Mouse (Mus musculus) lung, embryonic 14.5 days (tissue): ENCODE measurements around the gene Atxn1. TPM values are rescaled to one million over a fixed set of nuclear protein-coding genes. Genes with fewer than 3 reads are reported as not detected.
A peak's percentile ranks its signal among the peaks of the same experiment; 100 is the strongest.

Experiments
- ATAC-seq: fragments of 200-750 bp; cut with Nextera tagmentation; 2 replicates; pipeline ENCODE4 v1.8.0; 2017; ENCODE audit warnings: mild to moderate bottlenecking, moderate TSS enrichment, moderate library complexity; ENCODE audit not compliant: insufficient read depth
- DNase-seq: peaks from one replicate; pipeline ENCODE4 v3.0.0-alpha.2; 2015
- H3K27ac ChIP-seq: fragments of 300-500 bp; sonication (generic); 2 replicates; pipeline ENCODE4 v1.5.1; 2014; ENCODE audit warnings: low read depth, mild to moderate bottlenecking, moderate library complexity
- H3K27me3 ChIP-seq: fragments of 300-500 bp; sonication (generic); 2 replicates; pipeline ENCODE4 v1.6.1; 2014; ENCODE audit warnings: low read length, control low read depth; ENCODE audit not compliant: insufficient read depth
- H3K36me3 ChIP-seq: fragments of 300-500 bp; sonication (generic); 2 replicates; pipeline ENCODE4 v1.6.1; 2014; ENCODE audit warnings: control low read depth; ENCODE audit not compliant: insufficient read depth
- H3K4me1 ChIP-seq: fragments of 300-500 bp; sonication (generic); 2 replicates; pipeline ENCODE4 v1.6.1; 2014; ENCODE audit warnings: antibody characterized with exemption, control low read depth; ENCODE audit not compliant: insufficient read depth
- H3K4me2 ChIP-seq: fragments of 300-500 bp; sonication (generic); 2 replicates; pipeline ENCODE4 v1.6.1; 2014; ENCODE audit warnings: mild to moderate bottlenecking
- H3K4me3 ChIP-seq: fragments of 300-500 bp; sonication (generic); 2 replicates; pipeline ENCODE4 v1.5.1; 2014; ENCODE audit warnings: low read depth, low read length
- H3K9ac ChIP-seq: fragments of 300-500 bp; sonication (generic); 2 replicates; pipeline ENCODE4 v1.6.1; 2014
- H3K9me3 ChIP-seq: fragments of 300-500 bp; sonication (generic); 2 replicates; pipeline ENCODE4 v1.6.1; 2016; ENCODE audit warnings: low read depth, low read length, control low read depth
- CTCF ChIP-seq: IDR thresholded peaks from 2 replicates; pipeline ENCODE4 v1.5.1; 2016; ENCODE audit warnings: antibody characterized with exemption, low read depth
- WGBS: fragments of 180-500 bp; shearing (Covaris S2); extraction: QIAGEN DNeasy Blood & Tissue Kit; methylation state at CpG from one replicate; pipeline ENCODE4 v1.1.7; 2014; 5-methylcytosine and 5-hydroxymethylcytosine counted together
- polyA plus RNA-seq: library from polyadenylated mRNA; unstranded; fragments of >200 nt; fragmentation: Nextera tagmentation; extraction: Ambion mirVana; gene quantifications from 2 replicates; pipeline ENCODE4 v1.2.1, GENCODE M21; 2014

The Atxn1 gene
- polyA plus RNA-seq, 1 experiment from 2014 or later, result 3.9 TPM

DNA sequence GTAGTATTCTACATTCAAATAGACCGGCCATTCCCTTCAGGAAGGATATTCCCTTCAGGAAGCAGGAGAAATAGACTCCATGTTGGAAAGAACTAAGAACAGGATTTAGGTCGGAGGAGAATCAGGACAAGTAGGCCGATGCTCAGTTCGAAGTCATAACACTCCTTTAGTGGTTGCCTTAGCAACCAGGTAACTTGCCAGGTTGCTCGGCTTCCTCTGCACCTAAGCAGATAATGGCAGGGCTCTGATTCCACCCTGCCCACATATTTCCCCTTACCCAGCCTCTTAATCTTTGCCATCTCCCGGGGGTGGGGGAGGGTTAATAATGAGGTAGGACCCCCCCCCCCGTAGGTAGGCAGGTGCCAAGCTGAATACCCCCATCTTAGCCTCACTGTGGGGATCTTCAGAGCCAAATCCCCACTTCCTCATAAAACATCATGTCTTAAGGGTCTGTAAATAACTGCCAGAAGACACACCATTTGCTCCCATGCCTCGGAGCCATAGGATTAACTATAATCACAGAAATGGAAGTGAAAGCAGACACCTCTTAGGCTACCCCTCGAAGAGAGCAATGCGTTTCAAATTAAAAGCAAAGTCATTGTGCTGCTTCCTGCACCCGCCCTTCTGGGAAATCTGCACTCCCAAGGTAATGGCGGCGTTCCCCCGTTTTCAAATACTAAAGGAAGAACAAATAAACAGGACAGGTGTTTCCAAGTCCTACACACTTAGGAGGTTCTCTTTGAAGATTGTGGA, 240.1 kb downstream of the Atxn1 start:
- Histone ChIP-seq H3K9me3 (no peaks in the 10 kb centered on the region), H3K4me1 (peaks cover 3% of the 10 kb centered on the region; the same call in 1 of the 2 replicates), H3K36me3 (no peaks in the 10 kb centered on the region), H3K27ac (no peak overlapping the region), H3K27me3 (no peaks in the 10 kb centered on the region), H3K4me3 (no peak overlapping the region), H3K9ac (no peak overlapping the region), H3K4me2 (no peak overlapping the region)
- peak; percentile 21 for DNase-seq
- ATAC-seq, result no peak
- 58% methylated on average over 14 of the region's 14 CpGs for WGBS
- no peak for TF ChIP-seq CTCF

DNA sequence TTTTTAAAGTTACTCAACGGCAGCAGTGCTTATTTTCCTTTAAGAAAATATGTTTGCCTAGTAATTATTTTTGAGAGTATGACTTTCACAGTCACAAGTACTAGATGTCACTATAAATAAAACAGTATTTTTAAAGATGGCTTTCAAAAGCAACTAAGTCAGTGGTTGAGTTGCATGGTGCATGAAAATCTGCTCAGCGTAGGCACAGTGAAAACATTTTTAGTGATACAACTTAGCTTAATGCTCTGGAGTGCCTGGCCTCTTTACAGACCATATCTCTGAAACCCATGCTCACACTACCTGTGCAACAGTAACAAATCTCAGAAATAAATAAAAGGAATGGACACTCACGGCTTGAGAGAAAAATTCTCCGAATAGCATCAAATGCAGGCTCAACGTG, 241.9 kb downstream of the Atxn1 start:
- no peak overlapping the region for H3K27ac ChIP-seq
- WGBS, result 73% methylated on average over 5 of the region's 5 CpGs
- no peaks in the 10 kb centered on the region for H3K36me3 ChIP-seq
- no peak for TF ChIP-seq CTCF
- H3K4me2 ChIP-seq, result no peak overlapping the region
- H3K4me1 ChIP-seq, result peaks cover 3% of the 10 kb centered on the region; the same call in 1 of the 2 replicates
- no peak for ATAC-seq
- no peak overlapping the region for H3K4me3 ChIP-seq
- no peaks in the 10 kb centered on the region for H3K9me3 ChIP-seq
- no peaks in the 10 kb centered on the region for H3K27me3 ChIP-seq
- no peak for DNase-seq
- no peak overlapping the region for H3K9ac ChIP-seq

DNA sequence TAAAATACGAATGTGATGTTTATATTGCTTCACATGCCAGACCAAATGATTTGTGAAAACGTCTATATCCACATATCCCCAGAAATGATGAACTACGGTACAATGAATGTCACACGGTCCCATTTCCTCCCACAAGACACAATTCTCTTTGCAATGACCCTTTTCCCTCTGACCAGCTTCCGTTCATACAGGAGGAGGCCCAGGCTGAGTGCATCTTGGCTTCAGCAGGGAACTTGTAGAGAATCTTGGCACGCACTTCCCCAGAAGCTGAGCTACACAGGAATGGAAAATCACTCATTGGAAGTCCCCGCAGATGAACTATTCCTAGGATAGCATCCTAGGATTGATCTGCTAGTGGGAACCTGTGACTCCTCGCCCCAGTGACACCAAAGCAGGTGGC, 243.2 kb downstream of the Atxn1 start:
- Histone ChIP-seq H3K27ac (peak overlapping the region; percentile 36; the same call in 1 of the 2 replicates), H3K4me2 (no peak overlapping the region), H3K4me3 (no peak overlapping the region), H3K4me1 (peaks cover 3% of the 10 kb centered on the region; the same call in 1 of the 2 replicates), H3K27me3 (no peaks in the 10 kb centered on the region), H3K9ac (no peak overlapping the region), H3K36me3 (no peaks in the 10 kb centered on the region), H3K9me3 (no peaks in the 10 kb centered on the region)
- ATAC-seq (peak; percentile 41; the same call in 1 of the 2 replicates), DNase-seq (peak; percentile 79)
- no peak for TF ChIP-seq CTCF
- WGBS, result 38% methylated on average over 8 of the region's 8 CpGs

DNA sequence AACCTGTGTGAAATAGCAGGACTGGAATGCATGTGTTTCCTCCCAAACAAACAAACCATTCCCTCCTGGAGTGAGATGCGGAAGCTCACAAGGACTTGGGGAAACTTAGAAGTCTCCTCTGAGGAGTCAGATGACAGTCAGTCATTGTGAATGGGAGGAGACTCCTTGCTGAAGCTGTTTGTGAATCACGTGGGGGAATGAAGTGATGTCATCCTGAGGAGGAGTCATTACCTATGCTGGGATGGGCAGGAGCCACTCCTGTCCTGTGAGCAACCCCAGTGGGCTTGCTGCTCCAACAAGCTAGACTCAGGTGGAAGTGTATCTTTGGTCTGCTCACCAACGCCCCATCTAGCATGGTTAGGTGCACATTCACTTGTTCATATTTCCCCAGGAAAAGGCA, 246.0 kb downstream of the Atxn1 start:
- DNase-seq (peak; percentile 37), ATAC-seq (no peak)
- no peaks in the 10 kb centered on the region for H3K27me3 ChIP-seq
- H3K4me3 ChIP-seq, result no peak overlapping the region
- H3K4me1 ChIP-seq, result peaks cover 3% of the 10 kb centered on the region; the same call in 1 of the 2 replicates
- no peak overlapping the region for H3K9ac ChIP-seq
- TF ChIP-seq CTCF, result no peak
- no peak overlapping the region for H3K27ac ChIP-seq
- no peak overlapping the region for H3K4me2 ChIP-seq
- WGBS, result 39% methylated on average over 3 of the region's 3 CpGs
- no peaks in the 10 kb centered on the region for H3K36me3 ChIP-seq
- H3K9me3 ChIP-seq, result no peaks in the 10 kb centered on the region

DNA sequence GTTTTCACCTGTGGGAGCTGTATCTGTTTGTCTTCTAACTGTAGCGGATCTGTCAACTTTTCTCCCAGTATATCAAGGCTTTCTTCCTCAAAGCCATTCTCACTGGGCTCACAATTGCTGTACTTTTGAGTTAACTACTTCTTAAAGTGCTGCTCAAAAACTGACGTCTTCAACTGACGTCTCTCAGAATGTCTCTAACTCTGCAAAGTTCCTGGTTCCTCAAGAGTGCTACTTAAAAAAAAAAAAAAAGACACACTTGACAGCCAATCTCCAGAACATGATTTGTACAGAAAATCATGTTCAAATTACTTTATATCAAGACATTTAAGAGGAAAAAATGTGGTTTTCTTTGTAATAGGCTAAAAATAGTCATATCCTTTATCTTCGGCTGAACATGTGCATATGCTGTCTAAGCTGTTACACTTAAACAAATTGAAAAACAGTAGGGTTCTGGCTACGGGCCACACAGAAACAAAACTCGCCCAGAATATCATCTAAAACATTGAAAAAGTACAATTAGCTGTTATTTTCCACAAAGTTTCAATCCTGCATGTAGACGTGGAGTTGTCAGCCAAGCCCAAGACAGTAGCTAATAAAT, 249.1 kb downstream of the Atxn1 start:
- no peak overlapping the region for H3K4me2 ChIP-seq
- no peaks in the 10 kb centered on the region for H3K9me3 ChIP-seq
- no peak overlapping the region for H3K9ac ChIP-seq
- H3K27ac ChIP-seq, result 0 out of 2 replicates have a peak overlapping the region, but pooled peaks have one; percentile 6
- no peak overlapping the region for H3K4me3 ChIP-seq
- no peak for TF ChIP-seq CTCF
- 0 out of 2 replicates have a peak, but pooled peaks cover 3% of the 10 kb centered on the region for H3K4me1 ChIP-seq
- WGBS, result 29% methylated on average over 7 of the region's 7 CpGs
- ATAC-seq (no peak), DNase-seq (peak; percentile 81)
- no peaks in the 10 kb centered on the region for H3K27me3 ChIP-seq
- H3K36me3 ChIP-seq, result no peaks in the 10 kb centered on the region

DNA sequence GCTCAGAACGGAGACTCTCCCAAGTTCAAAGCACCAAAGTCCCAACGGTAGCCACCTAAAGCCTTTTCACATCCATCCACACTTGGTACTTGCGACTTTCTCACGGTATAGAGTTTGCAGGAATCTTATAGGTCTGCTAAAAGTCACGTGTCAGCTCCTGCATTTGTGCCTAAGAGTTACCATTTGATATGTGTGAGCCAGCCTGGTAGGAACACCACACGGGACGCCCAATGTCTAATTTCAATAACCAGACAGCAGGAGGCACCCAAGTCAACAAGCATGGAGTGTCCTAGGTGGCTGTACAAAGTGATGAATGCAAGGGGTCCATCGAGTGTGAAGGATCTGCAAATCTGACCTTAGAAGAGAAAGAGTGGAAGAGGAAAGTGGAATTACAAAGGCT, 254.8 kb downstream of the Atxn1 start:
- H3K27ac ChIP-seq, result no peak overlapping the region
- no peak for TF ChIP-seq CTCF
- no peaks in the 10 kb centered on the region for H3K36me3 ChIP-seq
- no peak overlapping the region for H3K4me3 ChIP-seq
- whole genome bisulfite sequencing, result 81% methylated on average over 8 of the region's 8 CpGs
- H3K9me3 ChIP-seq, result no peaks in the 10 kb centered on the region
- DNase-seq, result no peak
- no peak overlapping the region for H3K4me2 ChIP-seq
- H3K9ac ChIP-seq, result no peak overlapping the region
- no peaks in the 10 kb centered on the region for H3K4me1 ChIP-seq
- H3K27me3 ChIP-seq, result no peaks in the 10 kb centered on the region
- no peak for ATAC-seq

DNA sequence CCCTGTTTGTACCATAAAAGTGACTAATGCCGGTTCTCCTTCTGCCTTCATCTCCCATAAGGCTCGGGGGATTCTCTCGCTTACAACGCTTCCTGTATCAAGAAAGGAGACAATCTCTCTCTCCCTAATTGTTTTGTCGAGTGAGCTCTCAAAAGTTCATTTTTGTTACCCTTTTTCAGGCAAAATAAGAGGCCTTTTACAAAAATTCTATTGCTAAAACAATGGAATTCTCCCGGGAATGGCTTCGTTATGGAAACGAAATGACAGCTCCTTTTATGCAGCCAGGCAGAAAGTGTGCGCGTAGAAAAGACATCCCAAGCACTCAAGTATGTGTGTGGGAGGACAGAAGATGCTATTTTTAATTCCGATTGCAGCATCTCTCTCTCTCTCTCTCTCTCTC, 255.4 kb downstream of the Atxn1 start:
- Histone ChIP-seq H3K36me3 (no peaks in the 10 kb centered on the region), H3K4me3 (no peak overlapping the region)
- peak; percentile 45 for DNase-seq

More for the DNA sequence above, 255.4 kb downstream of the Atxn1 start:
- H3K4me1 ChIP-seq, result no peaks in the 10 kb centered on the region
- no peak overlapping the region for H3K4me2 ChIP-seq
- H3K27ac ChIP-seq, result no peak overlapping the region
- 78% methylated on average over 11 of the region's 11 CpGs for WGBS
- H3K27me3 ChIP-seq, result no peaks in the 10 kb centered on the region
- no peak for TF ChIP-seq CTCF
- no peaks in the 10 kb centered on the region for H3K9me3 ChIP-seq
- H3K9ac ChIP-seq, result no peak overlapping the region
- no peak for ATAC-seq
